Mouse (Mus musculus): ENCODE data around the gene Trim3. TPM values are rescaled to one million over a fixed set of nuclear protein-coding genes. Genes with fewer than 3 reads are reported as not detected.

Trim3 gene
- total and polyA plus RNA-seq, 2 experiments = 6.3 to 14.9 TPM

- TF ChIP-seq CTCF (IDR thresholded peaks at IDR 0.05; ENCODE audit: low read depth, low read length) = no peak
- TF ChIP-seq POLR2A (IDR thresholded peaks at IDR 0.05; ENCODE audit: extremely low read depth, insufficient read depth, low read length) = no peak
- 80% methylated on average over 3 of the region's 3 CpGs for WGBS
- no peaks in the 10 kb centered on the region for H3K27me3 ChIP-seq (ENCODE audit: control insufficient read depth, insufficient read depth, low read length)
- H3K9ac ChIP-seq (ENCODE audit: low read depth, low read length) = no peak overlapping the region
- no peak overlapping the region for H3K4me3 ChIP-seq (ENCODE audit: insufficient read depth, low read depth, low read length)
- H3K4me1 ChIP-seq (ENCODE audit: control insufficient read depth, insufficient read depth, low read length) = no peaks in the 10 kb centered on the region
- H3K27ac ChIP-seq (replicated peaks; ENCODE audit: insufficient read depth, low read depth, low read length) = no peak overlapping the region
- H3K79me2 ChIP-seq (ENCODE audit: control insufficient read depth, insufficient read depth, low read length) = no peaks in the 10 kb centered on the region
- no peak for DNase-seq (ENCODE audit: extremely low read depth, low read depth, low spot score)
- no peaks in the 10 kb centered on the region for H3K36me3 ChIP-seq (ENCODE audit: control insufficient read depth, insufficient read depth, low read length)
Measured at GRCm38 (mm10) chr7:105563367-105563766, 70.0 kb downstream of the Trim3 start.

- H3K4me1 ChIP-seq (ENCODE audit: control insufficient read depth, insufficient read depth, low read length) = no peaks in the 10 kb centered on the region
- DNase-seq (ENCODE audit: extremely low read depth, low read depth, low spot score) = no peak
- no peaks in the 10 kb centered on the region for H3K79me2 ChIP-seq (ENCODE audit: control insufficient read depth, insufficient read depth, low read length)
- H3K27me3 ChIP-seq (ENCODE audit: control insufficient read depth, insufficient read depth, low read length) = no peaks in the 10 kb centered on the region
- TF ChIP-seq CTCF (IDR thresholded peaks at IDR 0.05; ENCODE audit: low read depth, low read length) (no peak), POLR2A (IDR thresholded peaks at IDR 0.05; ENCODE audit: extremely low read depth, insufficient read depth, low read length) (no peak)
- H3K9ac ChIP-seq (ENCODE audit: low read depth, low read length) = no peak overlapping the region
- H3K4me3 ChIP-seq (ENCODE audit: insufficient read depth, low read depth, low read length) = no peak overlapping the region
- 89% methylated on average over 3 of the region's 3 CpGs for WGBS
- no peak overlapping the region for H3K27ac ChIP-seq (replicated peaks; ENCODE audit: insufficient read depth, low read depth, low read length)
- H3K36me3 ChIP-seq (ENCODE audit: control insufficient read depth, insufficient read depth, low read length) = no peaks in the 10 kb centered on the region
Measured at GRCm38 (mm10) chr7:105562317-105562716, 71.1 kb downstream of the Trim3 start.

- H3K9ac ChIP-seq (ENCODE audit: low read depth, low read length) = no peak overlapping the region
- no peak overlapping the region for H3K4me3 ChIP-seq (ENCODE audit: insufficient read depth, low read depth, low read length)
- 93% methylated on average over 9 of the region's 9 CpGs for WGBS
- H3K27ac ChIP-seq (replicated peaks; ENCODE audit: insufficient read depth, low read depth, low read length) = no peak overlapping the region
- no peaks in the 10 kb centered on the region for H3K27me3 ChIP-seq (ENCODE audit: control insufficient read depth, insufficient read depth, low read length)
- peaks cover 3% of the 10 kb centered on the region; the same call in 1 of the 2 replicates for H3K79me2 ChIP-seq (ENCODE audit: control insufficient read depth, insufficient read depth, low read length)
- no peak for TF ChIP-seq POLR2A (IDR thresholded peaks at IDR 0.05; ENCODE audit: extremely low read depth, insufficient read depth, low read length)
- no peak for TF ChIP-seq CTCF (IDR thresholded peaks at IDR 0.05; ENCODE audit: low read depth, low read length)
- peaks cover 6% of the 10 kb centered on the region for H3K4me1 ChIP-seq (ENCODE audit: control insufficient read depth, insufficient read depth, low read length)
- no peak for DNase-seq (ENCODE audit: extremely low read depth, low read depth, low spot score)
- 0 out of 2 replicates have a peak, but pooled peaks cover 2% of the 10 kb centered on the region for H3K36me3 ChIP-seq (ENCODE audit: control insufficient read depth, insufficient read depth, low read length)
Measured at GRCm38 (mm10) chr7:105559016-105559415, 74.4 kb downstream of the Trim3 start.

- H3K9ac ChIP-seq (ENCODE audit: low read depth, low read length) = no peak overlapping the region
- H3K36me3 ChIP-seq (ENCODE audit: control insufficient read depth, insufficient read depth, low read length) = 0 out of 2 replicates have a peak, but pooled peaks cover 2% of the 10 kb centered on the region
- no peak overlapping the region for H3K4me3 ChIP-seq (ENCODE audit: insufficient read depth, low read depth, low read length)
- H3K4me1 ChIP-seq (ENCODE audit: control insufficient read depth, insufficient read depth, low read length) = peaks cover 10% of the 10 kb centered on the region
- H3K79me2 ChIP-seq (ENCODE audit: control insufficient read depth, insufficient read depth, low read length) = peaks cover 3% of the 10 kb centered on the region; the same call in 1 of the 2 replicates
- no peak for DNase-seq (ENCODE audit: extremely low read depth, low read depth, low spot score)
- H3K27ac ChIP-seq (replicated peaks; ENCODE audit: insufficient read depth, low read depth, low read length) = no peak overlapping the region
- TF ChIP-seq CTCF (IDR thresholded peaks at IDR 0.05; ENCODE audit: low read depth, low read length) (no peak), POLR2A (IDR thresholded peaks at IDR 0.05; ENCODE audit: extremely low read depth, insufficient read depth, low read length) (no peak)
- WGBS = 91% methylated on average over 11 of the region's 11 CpGs
- H3K27me3 ChIP-seq (ENCODE audit: control insufficient read depth, insufficient read depth, low read length) = no peaks in the 10 kb centered on the region
Measured at GRCm38 (mm10) chr7:105557671-105558070, 75.7 kb downstream of the Trim3 start.

- Histone ChIP-seq H3K27me3 (ENCODE audit: control insufficient read depth, insufficient read depth, low read length) (no peaks in the 10 kb centered on the region), H3K27ac (replicated peaks; ENCODE audit: insufficient read depth, low read depth, low read length) (no peak overlapping the region), H3K9ac (ENCODE audit: low read depth, low read length) (no peak overlapping the region), H3K79me2 (ENCODE audit: control insufficient read depth, insufficient read depth, low read length) (peaks cover 3% of the 10 kb centered on the region; the same call in 1 of the 2 replicates), H3K4me1 (ENCODE audit: control insufficient read depth, insufficient read depth, low read length) (peaks cover 10% of the 10 kb centered on the region), H3K36me3 (ENCODE audit: control insufficient read depth, insufficient read depth, low read length) (0 out of 2 replicates have a peak, but pooled peaks cover 2% of the 10 kb centered on the region), H3K4me3 (ENCODE audit: insufficient read depth, low read depth, low read length) (no peak overlapping the region)
- no peak for DNase-seq (ENCODE audit: extremely low read depth, low read depth, low spot score)
- 93% methylated on average over 8 of the region's 8 CpGs for whole genome bisulfite sequencing
- TF ChIP-seq POLR2A (IDR thresholded peaks at IDR 0.05; ENCODE audit: extremely low read depth, insufficient read depth, low read length) (no peak), CTCF (IDR thresholded peaks at IDR 0.05; ENCODE audit: low read depth, low read length) (no peak)
Measured at GRCm38 (mm10) chr7:105556406-105556805, 77.0 kb downstream of the Trim3 start.

- H3K4me3 ChIP-seq (ENCODE audit: insufficient read depth, low read depth, low read length) = no peak overlapping the region
- H3K4me1 ChIP-seq (ENCODE audit: control insufficient read depth, insufficient read depth, low read length) = peaks cover 10% of the 10 kb centered on the region
- WGBS = 90% methylated on average over 10 of the region's 10 CpGs
- H3K27me3 ChIP-seq (ENCODE audit: control insufficient read depth, insufficient read depth, low read length) = no peaks in the 10 kb centered on the region
- H3K79me2 ChIP-seq (ENCODE audit: control insufficient read depth, insufficient read depth, low read length) = peaks cover 3% of the 10 kb centered on the region; the same call in 1 of the 2 replicates
- DNase-seq (ENCODE audit: extremely low read depth, low read depth, low spot score) = no peak
- TF ChIP-seq CTCF (IDR thresholded peaks at IDR 0.05; ENCODE audit: low read depth, low read length) (no peak), POLR2A (IDR thresholded peaks at IDR 0.05; ENCODE audit: extremely low read depth, insufficient read depth, low read length) (no peak)
- no peak overlapping the region for H3K27ac ChIP-seq (replicated peaks; ENCODE audit: insufficient read depth, low read depth, low read length)
- 0 out of 2 replicates have a peak, but pooled peaks cover 2% of the 10 kb centered on the region for H3K36me3 ChIP-seq (ENCODE audit: control insufficient read depth, insufficient read depth, low read length)
- H3K9ac ChIP-seq (ENCODE audit: low read depth, low read length) = no peak overlapping the region
Measured at GRCm38 (mm10) chr7:105555571-105555970, 77.8 kb downstream of the Trim3 start.

Other genes with a start within 250 kb of the Trim3 start
- 4.5 and 7.7 TPM in 2 replicates for gene Fam160a2, start 233.5 kb downstream of the Trim3 start, total RNA-seq (2014; rRNA removed)
- 16.3 and 26.8 TPM in 2 replicates for gene Fam160a2, start 233.5 kb downstream of the Trim3 start, polyA plus RNA-seq (2012; rRNA removed)
- not detected in 2 replicates for gene Cnga4, start 229.0 kb downstream of the Trim3 start, total RNA-seq (2014; rRNA removed)
- gene Cnga4, start 229.0 kb downstream of the Trim3 start, polyA plus RNA-seq (2012; rRNA removed) = 0.04 TPM in 2 replicates
- not detected in 2 replicates for gene Cckbr, start 207.8 kb downstream of the Trim3 start, total RNA-seq (2014; rRNA removed)
- not detected in 2 replicates for gene Cckbr, start 207.8 kb downstream of the Trim3 start, polyA plus RNA-seq (2012; rRNA removed)
- gene Cavin3, start 151.3 kb downstream of the Trim3 start, total RNA-seq (2014; rRNA removed) = 0.67 and 1.1 TPM in 2 replicates
- 1.3 and 1.4 TPM in 2 replicates for gene Cavin3, start 151.3 kb downstream of the Trim3 start, polyA plus RNA-seq (2012; rRNA removed)
- 33.1 and 38.1 TPM in 2 replicates for gene Smpd1, start 79.2 kb downstream of the Trim3 start, total RNA-seq (2014; rRNA removed)
- 48.4 and 51.9 TPM in 2 replicates for gene Smpd1, start 79.2 kb downstream of the Trim3 start, polyA plus RNA-seq (2012; rRNA removed)
- gene Apbb1, start 51.9 kb downstream of the Trim3 start, total RNA-seq (2014; rRNA removed) = 1.1 TPM in 2 replicates
- gene Apbb1, start 51.9 kb downstream of the Trim3 start, polyA plus RNA-seq (2012; rRNA removed) = 0.85 and 1.6 TPM in 2 replicates
- gene Hpx, start 33.4 kb downstream of the Trim3 start, total RNA-seq (2014; rRNA removed) = 5,639 and 7,644 TPM in 2 replicates
- gene Hpx, start 33.4 kb downstream of the Trim3 start, polyA plus RNA-seq (2012; rRNA removed) = 4,285 and 5,140 TPM in 2 replicates
- gene Timm10b, start 6.5 kb upstream of the Trim3 start, total RNA-seq (2014; rRNA removed) = 42.2 and 67.5 TPM in 2 replicates
- 51.4 and 63.3 TPM in 2 replicates for gene Timm10b, start 6.5 kb upstream of the Trim3 start, polyA plus RNA-seq (2012; rRNA removed)
- 4.9 and 7.9 TPM in 2 replicates for gene Arfip2, start 6.8 kb upstream of the Trim3 start, total RNA-seq (2014; rRNA removed)
- 15.7 and 28.6 TPM in 2 replicates for gene Arfip2, start 6.8 kb upstream of the Trim3 start, polyA plus RNA-seq (2012; rRNA removed)
- gene Gm45799, start 7.0 kb upstream of the Trim3 start, total RNA-seq (2014; rRNA removed) = 27.7 and 28.6 TPM in 2 replicates
- gene Gm45799, start 7.0 kb upstream of the Trim3 start, polyA plus RNA-seq (2012; rRNA removed) = 136 and 140 TPM in 2 replicates
- 0.92 and 1.5 TPM in 2 replicates for gene Dnhd1, start 17.3 kb upstream of the Trim3 start, total RNA-seq (2014; rRNA removed)
- gene Dnhd1, start 17.3 kb upstream of the Trim3 start, polyA plus RNA-seq (2012; rRNA removed) = 0.82 and 0.88 TPM in 2 replicates
- gene Ilk, start 103.0 kb upstream of the Trim3 start, total RNA-seq (2014; rRNA removed) = 36.6 and 41.1 TPM in 2 replicates
- 50.5 and 53.6 TPM in 2 replicates for gene Ilk, start 103.0 kb upstream of the Trim3 start, polyA plus RNA-seq (2012; rRNA removed)
- gene Rrp8, start 103.8 kb upstream of the Trim3 start, total RNA-seq (2014; rRNA removed) = 4.9 and 5.5 TPM in 2 replicates
- 5.5 and 5.9 TPM in 2 replicates for gene Rrp8, start 103.8 kb upstream of the Trim3 start, polyA plus RNA-seq (2012; rRNA removed)
- 87.3 and 107 TPM in 2 replicates for gene Taf10, start 110.8 kb upstream of the Trim3 start, total RNA-seq (2014; rRNA removed)
- gene Taf10, start 110.8 kb upstream of the Trim3 start, polyA plus RNA-seq (2012; rRNA removed) = 296 and 310 TPM in 2 replicates
- gene Tpp1, start 118.7 kb upstream of the Trim3 start, total RNA-seq (2014; rRNA removed) = 27.4 and 43.8 TPM in 2 replicates
- gene Tpp1, start 118.7 kb upstream of the Trim3 start, polyA plus RNA-seq (2012; rRNA removed) = 95.3 and 124 TPM in 2 replicates
- gene Dchs1, start 154.1 kb upstream of the Trim3 start, total RNA-seq (2014; rRNA removed) = 1.4 and 2.7 TPM in 2 replicates
- 1.1 TPM in 2 replicates for gene Dchs1, start 154.1 kb upstream of the Trim3 start, polyA plus RNA-seq (2012; rRNA removed)
- 109 and 118 TPM in 2 replicates for gene Mrpl17, start 177.5 kb upstream of the Trim3 start, total RNA-seq (2014; rRNA removed)
- 207 and 261 TPM in 2 replicates for gene Mrpl17, start 177.5 kb upstream of the Trim3 start, polyA plus RNA-seq (2012; rRNA removed)